Mouse (Mus musculus): ENCODE results near the gene Scamp1.

Gene Scamp1

GRCm38 (mm10) chr13:94174577-94175279 is 110.9 kb downstream of the Scamp1 start:
- peak; percentile 55 for DNase-seq

- peak; percentile 77 for DNase-seq
These were observed 111.8 kb downstream of the Scamp1 start for GRCm38 (mm10) chr13:94173633-94174576.

- peak; percentile 47 for DNase-seq
These were observed 112.9 kb downstream of the Scamp1 start for GRCm38 (mm10) chr13:94172533-94173310.

- DNase-seq, result no peak
These were observed 114.0 kb downstream of the Scamp1 start for GRCm38 (mm10) chr13:94171612-94172011.

- DNase-seq, result no peak
These were observed 116.2 kb downstream of the Scamp1 start for GRCm38 (mm10) chr13:94169325-94169916.

GRCm38 (mm10) chr13:94168319-94168718 is 117.3 kb downstream of the Scamp1 start:
- no peak for DNase-seq

GRCm38 (mm10) chr13:94164501-94164900 is 121.2 kb downstream of the Scamp1 start:
- DNase-seq, result no peak

GRCm38 (mm10) chr13:94159478-94160220 is 126.0 kb downstream of the Scamp1 start:
- DNase-seq, result no peak

GRCm38 (mm10) chr13:94158864-94159477 is 126.7 kb downstream of the Scamp1 start:
- no peak for DNase-seq

GRCm38 (mm10) chr13:94155657-94156429 is 129.8 kb downstream of the Scamp1 start:
- DNase-seq, result no peak

- DNase-seq, result no peak
These were observed 131.0 kb downstream of the Scamp1 start for GRCm38 (mm10) chr13:94154512-94155296.

GRCm38 (mm10) chr13:94153658-94154057 is 132.0 kb downstream of the Scamp1 start:
- DNase-seq, result no peak

GRCm38 (mm10) chr13:94152836-94153235 is 132.8 kb downstream of the Scamp1 start:
- no peak for DNase-seq

Measured in cerebellum, adult 9-11 months (tissue).